Mouse (Mus musculus): ENCODE results near the gene Ddx42. TPM values are rescaled to one million over a fixed set of nuclear protein-coding genes. Genes with fewer than 3 reads are reported as not detected.

Ddx42 gene
- total RNA-seq, 2 experiments from 2014 or later, result 28.9 to 60.4 TPM

DNA sequence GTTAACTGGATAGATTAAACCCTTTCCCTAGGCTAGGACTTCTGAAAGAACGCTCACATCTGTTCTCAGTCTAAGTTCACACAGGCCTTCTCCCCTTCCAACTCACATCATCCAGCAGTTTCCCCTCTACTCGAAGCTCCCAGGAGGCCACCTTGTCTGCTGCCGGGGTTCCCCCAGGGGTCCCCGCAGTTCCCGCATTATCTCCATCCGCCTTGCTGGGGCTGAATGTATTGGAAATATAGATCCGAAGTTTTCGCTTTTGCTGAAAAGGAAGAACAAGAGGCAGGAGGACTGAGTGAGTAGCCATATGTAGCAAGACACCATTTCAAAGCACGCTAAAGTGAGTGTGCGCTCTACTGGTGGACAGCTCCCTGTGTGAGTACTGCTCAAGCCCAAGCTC lies 49.7 kb downstream of the Ddx42 start:
- ATAC-seq (replicated peaks; ENCODE audit: low FRiP score, poor library complexity, severe bottlenecking), result no peak

DNA sequence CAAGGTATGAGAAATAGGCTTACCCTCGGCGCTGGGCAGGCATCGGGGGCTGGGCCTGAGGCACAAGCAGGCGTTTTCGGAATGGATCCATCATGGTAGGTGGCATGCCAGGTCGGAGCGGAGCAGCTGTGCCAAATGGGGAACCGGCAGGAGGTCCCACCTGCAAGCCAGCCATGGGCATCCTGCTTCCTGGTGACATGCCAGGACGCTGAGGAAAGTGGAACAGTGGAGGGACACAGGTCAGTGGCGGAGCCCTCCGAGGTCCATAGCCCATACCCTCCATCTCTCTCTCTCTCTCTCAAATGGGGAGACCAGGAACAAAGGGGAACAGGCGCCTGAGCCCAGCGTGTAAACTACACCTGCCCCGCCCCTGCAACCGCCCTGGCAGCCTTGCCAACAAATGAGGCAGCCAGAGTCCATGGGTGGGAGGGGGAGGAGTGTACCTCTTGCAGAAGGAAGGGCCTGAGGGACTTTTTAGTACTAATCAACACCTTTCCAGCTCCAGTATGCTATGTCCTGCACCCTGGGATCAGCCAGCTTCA lies 50.7 kb downstream of the Ddx42 start:
- no peak for ATAC-seq (replicated peaks; ENCODE audit: low FRiP score, poor library complexity, severe bottlenecking)

DNA sequence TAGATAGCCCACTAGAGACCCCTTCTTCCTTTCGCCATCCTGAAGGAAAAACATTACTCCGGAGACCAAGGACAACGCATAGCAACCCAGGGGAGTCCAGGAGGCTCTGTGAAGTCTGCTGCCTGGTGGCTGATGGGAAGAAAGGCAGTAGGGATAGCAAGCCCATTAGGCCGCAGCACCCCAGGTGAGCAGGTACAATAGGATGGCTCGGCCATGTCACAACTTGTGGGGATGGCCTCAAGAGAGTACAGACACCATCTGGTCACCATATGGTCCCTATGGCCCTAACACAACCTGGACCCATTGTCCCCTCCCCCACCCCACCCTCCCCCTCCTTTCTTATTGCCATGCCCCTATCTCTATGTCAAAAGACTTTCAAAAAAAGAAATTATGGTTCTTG lies 51.1 kb downstream of the Ddx42 start:
- no peak for ATAC-seq (replicated peaks; ENCODE audit: low FRiP score, poor library complexity, severe bottlenecking)

DNA sequence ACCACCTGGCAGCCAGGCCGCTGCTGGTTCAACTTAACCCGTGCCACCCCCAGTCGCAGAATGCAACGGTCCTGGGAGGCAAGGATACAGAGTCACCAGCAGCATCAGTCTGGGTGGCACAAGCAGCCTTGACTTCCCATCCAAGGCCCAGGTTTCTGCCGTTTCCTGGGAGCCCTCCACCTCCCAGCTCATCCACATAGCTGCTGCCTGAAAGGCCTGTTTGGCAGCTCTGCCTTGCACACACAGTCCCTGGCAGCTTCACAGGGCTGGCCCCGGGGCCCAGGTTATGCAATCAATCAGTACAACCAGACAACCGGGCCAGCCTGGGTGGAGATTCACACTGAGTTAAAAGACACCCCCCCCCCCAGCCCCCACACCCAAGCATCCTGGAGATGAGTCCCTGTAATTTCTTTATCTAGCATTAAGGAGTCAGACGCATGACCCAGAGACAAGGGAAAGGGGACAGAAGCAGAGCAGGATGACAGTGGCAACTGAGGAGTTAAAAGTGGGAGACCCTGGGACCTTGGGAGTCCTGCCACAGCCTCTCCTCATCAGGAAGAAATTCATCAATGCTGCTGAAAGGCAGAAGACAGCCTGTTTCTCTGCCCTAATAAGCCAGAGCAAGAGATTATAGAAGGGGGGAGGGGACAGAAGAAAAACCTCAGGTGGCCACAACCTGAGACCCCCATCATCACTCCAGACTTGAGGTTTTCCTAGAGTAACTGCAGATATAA lies 51.8 kb downstream of the Ddx42 start:
- no peak for ATAC-seq (replicated peaks; ENCODE audit: low FRiP score, poor library complexity, severe bottlenecking)

DNA sequence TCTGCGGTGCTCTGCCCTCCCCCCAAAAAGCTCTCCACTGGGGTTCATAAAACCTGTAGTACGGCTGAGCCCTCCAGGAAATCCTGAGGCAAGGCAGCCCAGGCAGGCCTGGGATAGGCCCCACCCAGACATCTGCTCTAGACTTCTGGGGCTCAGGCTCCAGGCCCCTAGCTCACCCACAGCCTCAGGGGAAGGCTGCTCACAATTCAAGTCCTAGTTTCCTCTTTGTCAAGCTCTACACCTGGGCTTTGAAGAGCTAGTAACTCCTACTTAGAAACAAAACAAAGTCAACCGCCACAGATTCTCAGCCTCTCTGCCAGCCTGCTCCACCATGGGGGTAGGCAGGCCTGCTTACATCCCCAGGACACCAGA lies 52.3 kb downstream of the Ddx42 start:
- no peak for ATAC-seq (replicated peaks; ENCODE audit: low FRiP score, poor library complexity, severe bottlenecking)

DNA sequence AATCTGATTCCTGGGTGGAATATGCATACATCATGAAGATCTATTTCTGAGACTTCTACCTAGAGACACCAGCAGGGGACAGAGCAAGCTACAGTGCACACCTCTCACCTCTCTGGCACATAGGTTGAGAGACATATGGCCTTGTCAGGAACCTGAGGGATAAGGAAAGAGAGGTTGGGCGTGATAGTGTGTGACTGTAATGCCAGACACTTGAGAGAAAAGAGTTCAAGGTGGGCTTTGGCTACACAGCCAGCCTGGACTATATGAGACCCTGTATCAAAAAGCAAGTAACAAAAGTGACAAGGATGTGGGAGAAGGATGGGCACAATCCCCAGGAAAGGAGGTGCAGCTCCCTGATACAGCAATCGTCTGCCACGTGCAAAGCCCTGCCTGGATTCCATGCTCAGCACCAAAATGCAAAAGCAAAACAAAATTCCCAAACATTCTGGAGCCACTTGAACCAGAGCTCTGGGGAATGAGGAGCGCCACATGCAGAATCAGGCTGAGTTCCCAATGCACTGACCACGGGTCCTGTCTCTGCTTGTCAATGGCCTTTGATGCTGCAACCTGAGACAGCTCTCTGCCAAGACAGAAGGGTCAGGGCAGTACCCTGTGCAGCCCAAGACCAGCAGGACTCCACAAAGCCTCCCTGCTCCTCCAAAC lies 54.5 kb downstream of the Ddx42 start:
- no peak for ATAC-seq (replicated peaks; ENCODE audit: low FRiP score, poor library complexity, severe bottlenecking)

DNA sequence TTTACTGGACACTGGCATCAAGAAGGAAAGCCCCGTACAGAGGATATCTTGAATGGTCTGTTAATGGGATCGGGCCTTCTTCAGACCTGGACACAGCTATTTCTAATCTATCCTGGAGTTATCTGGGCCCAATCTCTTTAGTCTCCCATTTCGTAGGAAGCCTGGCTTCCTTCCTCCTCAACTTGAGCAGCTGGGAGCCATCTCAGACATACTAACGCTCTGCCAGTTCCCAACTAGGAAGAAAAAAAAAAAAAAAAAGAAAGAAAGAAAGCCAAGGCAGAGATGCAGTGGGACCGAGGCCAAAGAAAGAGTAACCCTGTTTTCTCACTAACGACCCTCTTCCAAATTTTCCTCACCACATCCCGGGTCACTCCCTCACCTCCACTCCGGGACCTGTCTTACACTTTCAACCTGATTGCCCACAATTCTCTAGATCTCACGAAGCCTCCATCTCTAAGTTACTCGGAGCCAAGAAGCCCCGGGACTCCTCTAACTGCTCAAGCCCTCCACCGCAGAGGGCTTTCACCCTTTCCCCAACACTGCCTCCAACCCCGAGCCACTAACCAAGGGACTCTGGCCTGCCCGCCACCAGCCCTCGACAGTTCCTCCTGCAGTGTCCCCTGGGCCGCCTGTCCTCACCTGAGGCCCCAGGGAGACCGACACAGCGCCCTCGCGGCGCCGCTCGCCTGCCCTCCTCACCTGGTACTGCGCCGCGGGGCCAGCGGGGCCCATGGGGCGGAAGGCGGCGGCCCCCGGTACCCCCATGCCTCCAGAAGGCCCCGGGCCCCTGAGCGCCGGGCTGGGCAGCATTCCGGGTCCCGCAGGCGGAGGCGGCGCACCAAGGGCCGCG lies 55.3 kb downstream of the Ddx42 start:
- ATAC-seq (replicated peaks; ENCODE audit: low FRiP score, poor library complexity, severe bottlenecking), result peak; percentile 46

DNA sequence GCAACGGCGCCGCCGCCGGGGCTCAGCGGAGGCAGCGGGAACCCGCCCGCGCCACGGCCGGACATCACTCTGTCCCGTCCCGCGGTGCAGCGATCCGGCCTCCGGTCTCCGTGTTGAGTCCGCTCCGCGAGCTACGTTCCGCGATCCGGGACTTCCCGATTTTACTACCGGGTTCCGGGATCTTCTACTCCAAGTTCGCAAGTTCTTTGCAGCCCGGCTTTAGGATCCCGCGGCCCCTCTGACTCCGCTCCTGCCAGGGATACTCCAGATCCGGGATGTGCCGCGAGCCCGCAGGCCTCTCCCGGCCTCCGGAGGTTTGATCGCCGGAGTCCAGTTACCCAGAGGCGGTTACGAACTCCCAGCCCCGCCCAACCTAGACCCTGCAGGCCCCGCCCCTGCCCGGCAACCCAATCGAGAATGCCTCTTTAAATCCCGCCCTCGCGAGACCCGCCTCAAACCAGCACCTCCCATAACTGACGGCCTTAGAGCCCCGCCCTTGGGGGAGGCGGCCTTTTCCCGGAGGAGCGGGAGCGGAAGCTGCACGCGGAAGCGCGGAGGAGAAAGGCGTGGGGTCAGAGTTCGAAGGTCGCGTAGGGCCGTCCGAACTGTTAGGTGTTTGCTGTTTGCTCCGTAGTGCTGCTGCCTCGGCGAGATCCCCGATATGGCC lies 56.1 kb downstream of the Ddx42 start, which contains the start of gene Smarcd2:
Gene Smarcd2, minus strand, starts transcription at position 329 of the 667 bp plus-strand sequence.
- peak; percentile 88 for ATAC-seq (replicated peaks; ENCODE audit: low FRiP score, poor library complexity, severe bottlenecking)

DNA sequence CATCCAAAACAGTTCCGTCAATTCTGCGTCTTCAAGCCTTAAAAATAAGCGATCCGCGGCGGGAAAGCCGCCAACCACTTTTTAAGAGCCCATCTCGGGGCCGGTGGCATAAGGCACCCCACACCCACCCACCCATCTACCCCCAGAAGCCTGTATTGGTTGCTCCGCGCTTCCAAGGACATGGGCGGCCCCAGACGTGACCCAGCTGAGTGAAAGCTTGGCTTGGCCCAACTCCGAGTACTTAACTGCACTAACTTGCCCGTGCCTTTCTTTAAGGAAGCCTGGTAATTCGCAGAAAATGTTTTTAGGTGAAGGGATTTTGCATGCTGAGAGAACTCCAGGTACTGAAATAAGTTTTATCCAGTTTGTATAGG lies 56.6 kb downstream of the Ddx42 start:
- ATAC-seq (replicated peaks; ENCODE audit: low FRiP score, poor library complexity, severe bottlenecking), result no peak

DNA sequence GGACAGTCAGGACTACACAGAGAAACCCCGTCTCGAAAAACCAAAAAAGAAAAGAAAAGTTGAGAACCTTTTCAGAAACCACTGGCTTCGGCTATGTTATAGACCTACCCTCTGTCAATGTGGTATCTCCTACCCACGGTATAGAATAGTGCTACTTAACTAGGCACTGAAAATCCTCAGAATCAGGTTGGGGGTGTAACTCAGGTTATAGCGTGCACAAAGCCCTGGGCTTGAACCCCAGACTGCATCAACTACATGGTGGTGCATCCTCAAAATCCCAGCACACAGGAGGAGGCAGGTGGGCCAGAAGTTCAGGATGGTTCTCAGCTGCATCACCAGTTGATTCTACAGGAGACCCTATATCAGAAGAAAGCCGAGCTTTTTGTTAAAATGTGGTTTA lies 57.1 kb downstream of the Ddx42 start:
- ATAC-seq (replicated peaks; ENCODE audit: low FRiP score, poor library complexity, severe bottlenecking), result no peak

DNA sequence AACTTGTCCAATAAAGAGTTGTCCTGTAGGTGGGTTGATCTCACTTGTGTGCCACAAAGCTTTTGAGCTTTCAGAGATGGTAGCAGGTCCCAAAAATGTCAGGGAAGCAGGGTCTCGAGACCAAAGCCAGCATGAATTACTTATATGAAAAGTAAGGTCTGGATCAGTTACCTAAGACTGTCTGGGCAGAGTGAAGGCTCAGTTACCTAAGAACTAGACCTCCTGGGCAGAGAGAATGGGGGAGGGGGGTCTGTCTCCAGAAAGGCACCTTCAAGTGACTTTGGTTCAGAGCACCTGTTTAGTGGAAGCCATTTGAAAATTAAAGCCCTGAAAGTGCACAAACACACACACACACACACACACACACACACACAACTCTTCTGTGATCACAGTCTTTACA lies 57.6 kb downstream of the Ddx42 start:
- ATAC-seq (replicated peaks; ENCODE audit: low FRiP score, poor library complexity, severe bottlenecking), result no peak

DNA sequence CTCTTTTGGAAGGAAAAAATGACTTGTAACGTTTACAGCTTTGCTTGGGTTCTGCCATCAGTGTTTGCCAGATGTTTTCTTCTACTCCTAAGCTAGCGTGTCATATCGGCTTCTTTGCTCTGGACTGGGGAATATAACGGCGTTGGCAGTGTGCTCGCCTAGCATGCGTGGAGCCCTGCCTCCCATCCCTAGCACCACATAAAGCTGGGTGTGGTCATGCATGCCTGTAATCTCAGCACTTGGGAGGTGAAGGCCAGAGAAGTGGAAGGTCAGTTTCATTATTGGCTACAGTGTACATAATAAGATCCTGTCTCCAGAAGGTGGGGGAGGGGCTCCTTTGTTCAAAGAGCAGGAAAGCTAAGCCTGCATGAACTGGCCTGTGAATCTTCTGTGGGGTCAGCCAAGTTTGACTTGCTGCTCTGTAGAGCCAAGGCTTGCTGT lies 58.3 kb downstream of the Ddx42 start:
- ATAC-seq (replicated peaks; ENCODE audit: low FRiP score, poor library complexity, severe bottlenecking), result no peak

DNA sequence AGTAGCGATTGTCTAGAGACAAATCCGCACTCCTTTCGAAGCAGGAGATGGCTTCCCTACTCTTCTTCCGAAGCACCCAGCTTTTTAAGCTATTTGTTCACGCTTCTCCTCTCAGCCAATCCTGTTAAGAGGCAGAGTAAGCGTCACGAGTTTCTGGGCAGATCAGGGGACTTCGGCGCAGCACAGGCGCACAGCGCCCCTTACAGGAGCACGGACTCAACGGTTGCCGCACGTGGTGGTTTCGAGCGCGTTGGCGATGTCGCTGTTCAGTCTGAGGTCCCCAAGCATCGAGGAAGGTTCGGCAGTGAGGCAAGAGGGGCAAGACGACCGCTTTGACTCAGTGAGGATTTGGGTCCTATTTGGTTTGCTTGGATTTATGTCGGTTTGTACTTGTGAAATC lies 59.7 kb downstream of the Ddx42 start, which contains the start of gene Tcam1:
Gene Tcam1, plus strand, starts transcription at position 219 of the 400 bp plus-strand sequence.
- peak; percentile 43 for ATAC-seq (replicated peaks; ENCODE audit: low FRiP score, poor library complexity, severe bottlenecking)

DNA sequence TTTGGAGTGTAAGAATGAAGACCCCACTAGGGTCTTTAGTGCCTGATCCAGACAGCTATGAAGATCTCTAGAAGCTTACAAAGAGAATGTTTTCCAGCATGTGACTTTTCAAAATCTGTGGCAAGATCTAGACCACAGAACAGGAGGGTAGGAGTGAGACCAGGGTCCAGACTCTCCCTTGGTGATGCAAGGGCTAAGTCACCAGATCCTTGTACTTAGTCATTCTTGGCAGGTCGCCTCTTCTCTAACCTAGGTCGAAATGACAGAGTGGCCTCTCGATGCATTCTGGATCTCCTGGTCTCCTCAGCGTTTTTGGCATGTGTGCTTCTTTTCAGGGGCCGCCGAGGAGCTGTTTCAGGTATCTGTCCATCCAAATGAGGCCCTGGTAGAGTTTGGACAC lies 65.7 kb downstream of the Ddx42 start:
- no peak for ATAC-seq (replicated peaks; ENCODE audit: low FRiP score, poor library complexity, severe bottlenecking)

DNA sequence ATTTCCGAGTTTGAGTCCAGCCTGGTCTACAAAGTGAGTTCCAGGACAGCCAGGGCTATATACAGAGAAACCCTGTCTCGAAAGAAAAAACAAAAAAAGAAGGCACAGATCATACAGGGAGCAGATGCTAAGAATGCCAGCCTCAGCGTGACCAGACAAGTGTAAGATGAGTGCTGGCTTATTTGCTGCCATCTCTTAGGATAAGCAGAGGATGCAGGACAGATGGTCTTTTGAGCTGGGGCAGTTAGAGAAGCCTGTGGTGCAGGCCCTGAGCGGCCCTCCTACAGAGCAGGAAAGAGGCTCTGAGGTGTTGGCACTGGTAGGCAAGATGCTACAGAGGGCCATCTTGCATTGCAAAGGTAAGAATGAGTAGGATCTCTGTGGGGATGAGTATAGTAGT lies 66.6 kb downstream of the Ddx42 start:
- no peak for ATAC-seq (replicated peaks; ENCODE audit: low FRiP score, poor library complexity, severe bottlenecking)

DNA sequence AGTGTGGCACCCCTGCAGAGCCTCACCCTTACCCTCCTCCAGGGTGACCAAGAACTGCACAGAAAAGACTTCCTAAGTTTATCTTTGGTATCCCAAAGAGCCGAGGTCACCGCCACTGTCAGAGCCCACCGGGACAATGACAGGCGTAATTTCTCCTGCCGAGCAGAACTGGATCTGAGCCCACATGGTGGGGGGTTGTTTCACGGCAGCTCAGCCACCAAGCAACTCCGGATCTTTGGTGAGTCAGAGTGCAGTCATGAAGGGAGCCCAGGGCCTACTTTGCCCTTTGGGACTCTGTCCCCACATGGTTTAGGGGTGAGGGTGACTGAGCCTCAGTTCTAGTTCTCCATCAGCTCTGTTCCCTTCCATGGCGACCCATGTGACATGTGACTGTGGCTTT lies 67.4 kb downstream of the Ddx42 start:
- ATAC-seq (replicated peaks; ENCODE audit: low FRiP score, poor library complexity, severe bottlenecking), result no peak

DNA sequence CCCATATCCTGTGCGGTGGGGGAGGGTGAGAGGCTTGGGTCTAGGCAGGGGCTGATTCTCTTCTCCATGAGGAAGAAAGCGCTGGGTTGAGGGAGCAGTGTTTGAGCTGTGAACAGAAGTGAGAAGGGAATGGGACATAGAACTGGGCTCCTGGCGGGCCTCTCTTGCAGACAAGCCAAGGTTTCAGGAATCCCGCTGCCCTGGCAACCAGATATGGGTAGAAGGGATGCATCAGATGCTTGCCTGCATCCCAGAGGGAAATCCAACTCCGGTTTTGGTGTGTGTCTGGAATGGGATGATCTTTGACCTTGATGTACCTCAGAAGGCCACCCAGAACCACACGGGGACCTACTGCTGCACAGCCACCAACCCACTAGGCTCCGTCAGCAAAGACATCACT lies 69.5 kb downstream of the Ddx42 start:
- ATAC-seq (replicated peaks; ENCODE audit: low FRiP score, poor library complexity, severe bottlenecking), result no peak

DNA sequence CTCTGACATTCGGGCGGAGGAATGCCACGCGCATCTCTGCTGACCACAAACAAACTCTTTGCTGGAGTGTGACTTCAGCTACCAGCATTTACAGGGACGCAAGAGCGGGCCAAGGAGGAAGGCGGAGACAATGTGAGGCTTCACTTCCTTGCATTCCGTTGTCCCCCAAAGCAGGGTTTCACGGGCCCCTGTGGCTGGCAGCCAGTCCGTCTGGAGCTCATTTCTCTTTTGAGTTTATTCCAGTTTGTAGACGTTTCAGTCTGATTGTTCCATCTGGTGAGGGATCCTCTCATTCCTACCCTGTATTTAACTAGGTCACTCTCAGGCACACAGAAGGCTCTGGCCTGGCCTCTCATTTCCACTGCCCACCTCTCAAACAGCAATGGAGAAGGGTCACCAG lies 70.3 kb downstream of the Ddx42 start:
- ATAC-seq (replicated peaks; ENCODE audit: low FRiP score, poor library complexity, severe bottlenecking), result no peak

DNA sequence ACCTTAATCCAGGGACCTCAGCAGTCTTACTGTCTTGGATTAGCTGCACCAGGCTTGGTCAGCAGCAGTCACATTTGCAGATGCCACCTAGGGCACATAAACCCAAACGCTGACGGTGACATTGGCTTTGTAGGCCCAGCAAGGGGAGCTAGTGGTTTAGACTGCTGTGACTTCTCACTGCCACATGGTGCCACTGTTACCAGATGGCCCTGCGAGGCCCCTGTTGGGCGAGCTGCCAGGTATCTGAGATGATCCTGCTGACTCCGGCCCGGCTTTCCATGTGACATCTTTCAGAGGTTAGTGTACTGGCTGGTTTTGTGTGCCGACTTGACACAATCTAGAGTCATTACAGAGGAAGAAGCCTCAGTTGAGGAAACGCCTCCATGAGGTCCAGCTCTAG lies 72.6 kb downstream of the Ddx42 start:
- ATAC-seq (replicated peaks; ENCODE audit: low FRiP score, poor library complexity, severe bottlenecking), result 0 out of 2 replicates have a peak, but pooled peaks have one; percentile 54

DNA sequence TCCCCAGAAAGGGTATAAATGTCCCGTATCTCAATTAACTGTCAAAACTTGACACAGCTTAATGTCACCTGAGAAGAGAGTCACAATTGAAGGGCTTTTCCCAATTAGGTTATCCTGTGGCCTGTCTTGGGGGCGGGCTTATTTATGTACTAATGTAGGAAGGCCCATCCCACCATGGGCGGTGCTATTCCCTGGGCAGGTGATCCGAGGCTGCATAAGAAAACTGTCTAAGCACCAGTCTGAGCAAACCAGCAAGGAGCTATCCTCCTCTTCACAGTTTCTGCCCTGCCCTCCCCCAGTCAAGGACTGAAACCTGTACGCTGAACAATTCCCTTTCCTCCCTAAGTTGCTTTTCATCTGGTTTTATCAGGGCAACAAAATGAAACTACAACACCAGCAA lies 73.7 kb downstream of the Ddx42 start:
- no peak for ATAC-seq (replicated peaks; ENCODE audit: low FRiP score, poor library complexity, severe bottlenecking)

All from erythroid progenitor cell, adult 5-6 weeks (primary cell).